11 mouse cellular contexts compared by ENCODE assay signal in genomic region chr14:55086009-55086514, GRCm38 (mm10). TPM values are rescaled to one million over a fixed set of nuclear protein-coding genes. Genes with fewer than 3 reads are reported as not detected.
DNase-seq lines count a peak whose midpoint lies in the region; ATAC-seq and TF ChIP-seq lines count a peak whose summit lies in the region.
"Had no signal": no experiment of that assay in that cellular context is flagged by ENCODE, and none has a peak within 500 bp of the region (broad histone marks: within the 10 kb centered on the region; RNA-seq: fewer than 3 reads in every experiment).

No protein-coding gene starts in this region.

- no peaks in the 10 kb centered on the region for H3K27me3 ChIP-seq in liver, embryonic 11.5 days (replicated peaks; ENCODE audit: control insufficient read depth, insufficient read depth, low read length)
- H3K27me3 ChIP-seq in midbrain, embryonic 15.5 days (replicated peaks), result no peaks in the 10 kb centered on the region

- no peak overlapping the region for H3K9ac ChIP-seq in liver, embryonic 11.5 days (ENCODE audit: low read depth, low read length)
- peak overlapping the region; percentile 54; the same call in 1 of the 2 replicates for H3K9ac ChIP-seq in ES-E14 (ENCODE audit: insufficient read depth, low read depth, low read length, poor library complexity, severe bottlenecking)
- no peak overlapping the region for H3K9ac ChIP-seq in midbrain, embryonic 15.5 days

- ATAC-seq in liver, embryonic 11.5 days (replicated peaks; ENCODE audit: low FRiP score), result no peak
- ATAC-seq in midbrain, embryonic 15.5 days (replicated peaks), result no peak

- in situ Hi-C loops in ES-E14 (cut with MboI; ENCODE audit: low sequenced_read_pairs in 2 of 2, unreplicated experiment in 2 of 2), result loop anchor here in 1 of 2 experiments (10.0 kb wide), 1 partner anchor 191 kb away; the partner anchor contains the start of gene Pabpn1

- 82% methylated on average over 6 of the region's 6 CpGs for WGBS in liver, embryonic 11.5 days
- 84% methylated on average over 6 of the region's 6 CpGs for WGBS in midbrain, embryonic 15.5 days

- H3K27ac ChIP-seq in liver, embryonic 11.5 days (ENCODE audit: low read depth, low read length), result no peak overlapping the region
- H3K27ac ChIP-seq in ES-E14 (ENCODE audit: insufficient read depth, low read depth, low read length, poor library complexity, severe bottlenecking), result peak overlapping the region; percentile 98
- H3K27ac ChIP-seq in brown adipose tissue, adult 24 weeks (replicated peaks; ENCODE audit: low read depth, low read length), result 0 out of 2 replicates have a peak overlapping the region, but pooled peaks have one; percentile 17
- H3K27ac ChIP-seq in midbrain, embryonic 15.5 days, result peak overlapping the region; percentile 51; the same call in 1 of the 2 replicates
- H3K27ac ChIP-seq: heart, adult 2 months had no signal

- no peaks in the 10 kb centered on the region for H3K9me3 ChIP-seq in liver, embryonic 11.5 days (ENCODE audit: control insufficient read depth, low read length)
- no peaks in the 10 kb centered on the region for H3K9me3 ChIP-seq in ES-E14 (ENCODE audit: control insufficient read depth, insufficient read depth, low read depth, low read length)
- no peaks in the 10 kb centered on the region for H3K9me3 ChIP-seq in midbrain, embryonic 15.5 days
- H3K9me3 ChIP-seq: embryonic facial prominence, embryonic 10.5 days had no signal

- no peak overlapping the region for H3K4me2 ChIP-seq in liver, embryonic 11.5 days
- H3K4me2 ChIP-seq in midbrain, embryonic 15.5 days, result no peak overlapping the region

- no peaks in the 10 kb centered on the region for H3K36me3 ChIP-seq in liver, embryonic 11.5 days (ENCODE audit: control insufficient read depth, insufficient read depth, low read length)
- H3K36me3 ChIP-seq in ES-E14 (ENCODE audit: control insufficient read depth, insufficient read depth, low read length, poor library complexity, severe bottlenecking), result peaks cover 2% of the 10 kb centered on the region; the same call in 1 of the 2 replicates
- no peaks in the 10 kb centered on the region; the same call in 1 of the 2 replicates for H3K36me3 ChIP-seq in midbrain, embryonic 15.5 days (replicated peaks)
- H3K36me3 ChIP-seq: embryonic facial prominence, embryonic 10.5 days had no signal

- peaks cover 15% of the 10 kb centered on the region for H3K4me1 ChIP-seq in liver, embryonic 11.5 days (replicated peaks; ENCODE audit: control insufficient read depth, insufficient read depth, low read length)
- H3K4me1 ChIP-seq in ES-E14 (ENCODE audit: control insufficient read depth in 2 of 2, insufficient read depth in 2 of 2, low read length in 2 of 2, poor library complexity in 1 of 2), result peaks cover 13 to 35% of the 10 kb centered on the region in 2 experiments
- H3K4me1 ChIP-seq in brown adipose tissue, adult 24 weeks (ENCODE audit: control insufficient read depth, insufficient read depth, insufficient read length, low read length), result peaks cover 15% of the 10 kb centered on the region
- H3K4me1 ChIP-seq in midbrain, embryonic 15.5 days, result peaks cover 72% of the 10 kb centered on the region

- H3K4me3 ChIP-seq in liver, embryonic 11.5 days (ENCODE audit: low read depth, low read length), result no peak overlapping the region
- H3K4me3 ChIP-seq in ES-E14 (ENCODE audit: insufficient read depth in 1 of 2, low read depth in 1 of 2, low read length in 2 of 2, poor library complexity in 1 of 2, severe bottlenecking in 1 of 2), result peak overlapping the region; percentile 11 to 13; a peak in 2 of 4 replicates
- H3K4me3 ChIP-seq in brown adipose tissue, adult 24 weeks (ENCODE audit: insufficient read depth, low read depth, low read length), result no peak overlapping the region
- H3K4me3 ChIP-seq in midbrain, embryonic 15.5 days, result no peak overlapping the region
- H3K4me3 ChIP-seq: embryonic facial prominence, embryonic 10.5 days; heart, adult 2 months had no signal

- DNase-seq in liver (peak; percentile 2), ES-E14 (ENCODE audit: low read depth, low spot score) (peak; percentile 87)
- no peak for DNase-seq in liver, embryonic 11.5 days (ENCODE audit: low spot score)
- no peak for DNase-seq in urinary bladder, postnatal 25 days (ENCODE audit: low spot score)
- no peak for DNase-seq in lung, adult 18-20 months
- DNase-seq: heart, adult 2 months; kidney, postnatal 4 days; lung, postnatal 10 days had no signal

TF ChIP-seq in ES-E14, 5 proteins besides CTCF, POLR2A, EP300 and RAD21:
- TF ChIP-seq ZNF384 (IDR thresholded peaks at IDR 0.05; ENCODE audit: low read depth, low read length) (no peak), MAFK (IDR thresholded peaks at IDR 0.05; ENCODE audit: insufficient read depth, low read depth, low read length) (no peak), CHD2 (IDR thresholded peaks at IDR 0.05; ENCODE audit: low read depth, low read length) (no peak), ZC3H11A (IDR thresholded peaks at IDR 0.05; ENCODE audit: borderline replicate concordance, low read depth, low read length) (no peak), HCFC1 (IDR thresholded peaks at IDR 0.05; ENCODE audit: borderline replicate concordance, insufficient read depth, low read length) (no peak)

RNA-seq across cellular contexts. Expression of gene Zfhx2, which starts 6.1 kb away (rescaled TPM):
- 2.1 and 2.8 TPM in 2 replicates for polyA plus RNA-seq in liver, embryonic 11.5 days (2014; fragmentation: Nextera tagmentation; extraction: Ambion mirVana)
- 9.4 and 12.4 TPM in 2 replicates for total RNA-seq in ES-E14 (2012; rRNA removed)
- 2.3 and 2.5 TPM in 2 replicates for polyA plus RNA-seq in brown adipose tissue, adult 24 weeks (2012; ENCODE audit: insufficient read depth, insufficient read length, missing spikeins)
- 33.7 and 37.5 TPM in 2 replicates for polyA plus RNA-seq in midbrain, embryonic 15.5 days (2015; fragmentation: Nextera tagmentation; extraction: Ambion mirVana)

RNA-seq across cellular contexts. Expression of gene Thtpa, which starts 8.5 kb away (rescaled TPM):
- polyA plus RNA-seq in liver, embryonic 11.5 days (2014; fragmentation: Nextera tagmentation; extraction: Ambion mirVana), result 10.5 and 12.6 TPM in 2 replicates
- total RNA-seq in ES-E14 (2012; rRNA removed), result 7.9 and 11.9 TPM in 2 replicates
- 9.0 and 15.6 TPM in 2 replicates for polyA plus RNA-seq in brown adipose tissue, adult 24 weeks (2012; ENCODE audit: insufficient read depth, insufficient read length, missing spikeins)
- 38.8 and 39.5 TPM in 2 replicates for polyA plus RNA-seq in midbrain, embryonic 15.5 days (2015; fragmentation: Nextera tagmentation; extraction: Ambion mirVana)

RNA-seq across cellular contexts. Expression of gene Ap1g2, which starts 20.3 kb away (rescaled TPM):
- 45.1 and 52.9 TPM in 2 replicates for polyA plus RNA-seq in liver, embryonic 11.5 days (2014; fragmentation: Nextera tagmentation; extraction: Ambion mirVana)
- 5.9 and 14.1 TPM in 2 replicates for total RNA-seq in ES-E14 (2012; rRNA removed)
- 16.9 and 20.8 TPM in 2 replicates for polyA plus RNA-seq in brown adipose tissue, adult 24 weeks (2012; ENCODE audit: insufficient read depth, insufficient read length, missing spikeins)
- 7.5 and 9.2 TPM in 2 replicates for polyA plus RNA-seq in midbrain, embryonic 15.5 days (2015; fragmentation: Nextera tagmentation; extraction: Ambion mirVana)

RNA-seq across cellular contexts. Expression of gene Jph4, which starts 30.7 kb away (rescaled TPM):
- 0.44 and 0.60 TPM in 2 replicates for polyA plus RNA-seq in liver, embryonic 11.5 days (2014; fragmentation: Nextera tagmentation; extraction: Ambion mirVana)
- total RNA-seq in ES-E14 (2012; rRNA removed), result 1.7 and 3.8 TPM in 2 replicates
- not detected in 2 replicates for polyA plus RNA-seq in brown adipose tissue, adult 24 weeks (2012; ENCODE audit: insufficient read depth, insufficient read length, missing spikeins)
- polyA plus RNA-seq in midbrain, embryonic 15.5 days (2015; fragmentation: Nextera tagmentation; extraction: Ambion mirVana), result 39.7 and 42.5 TPM in 2 replicates

Comparison
In these comparisons a context has a peak if more than half of its experiments do, and no peak if none do; other contexts are left out.
1. DNase-seq: peak in liver (single experiment) and ES-E14 (single experiment); none in liver, embryonic 11.5 days (single experiment), urinary bladder, postnatal 25 days (single experiment) and lung, adult 18-20 months (0 of 2).
2. H3K4me3 ChIP-seq: peak in ES-E14 (2 of 2); none in liver, embryonic 11.5 days (single experiment), brown adipose tissue, adult 24 weeks (single experiment) and midbrain, embryonic 15.5 days (single experiment).